Mouse (Mus musculus) kidney, adult 2 months (tissue): Measurements from ENCODE around the gene Angpt4.

ENCODE experiments used
- CTCF ChIP-seq: fragments of 200-500 bp; conservative IDR thresholded peaks from 2 replicates; pipeline ENCODE4 v1.5.1; 2011; ENCODE audit warnings: low read depth, mild to moderate bottlenecking, control low read depth, low read length, moderate library complexity, mixed read lengths; ENCODE audit not compliant: insufficient read depth, insufficient read length
- POLR2A ChIP-seq: fragments of 200-500 bp; IDR thresholded peaks from one replicate; pipeline ENCODE4 v1.6.1; 2011; ENCODE audit warnings: low read depth, low read length, control low read depth

DNA sequence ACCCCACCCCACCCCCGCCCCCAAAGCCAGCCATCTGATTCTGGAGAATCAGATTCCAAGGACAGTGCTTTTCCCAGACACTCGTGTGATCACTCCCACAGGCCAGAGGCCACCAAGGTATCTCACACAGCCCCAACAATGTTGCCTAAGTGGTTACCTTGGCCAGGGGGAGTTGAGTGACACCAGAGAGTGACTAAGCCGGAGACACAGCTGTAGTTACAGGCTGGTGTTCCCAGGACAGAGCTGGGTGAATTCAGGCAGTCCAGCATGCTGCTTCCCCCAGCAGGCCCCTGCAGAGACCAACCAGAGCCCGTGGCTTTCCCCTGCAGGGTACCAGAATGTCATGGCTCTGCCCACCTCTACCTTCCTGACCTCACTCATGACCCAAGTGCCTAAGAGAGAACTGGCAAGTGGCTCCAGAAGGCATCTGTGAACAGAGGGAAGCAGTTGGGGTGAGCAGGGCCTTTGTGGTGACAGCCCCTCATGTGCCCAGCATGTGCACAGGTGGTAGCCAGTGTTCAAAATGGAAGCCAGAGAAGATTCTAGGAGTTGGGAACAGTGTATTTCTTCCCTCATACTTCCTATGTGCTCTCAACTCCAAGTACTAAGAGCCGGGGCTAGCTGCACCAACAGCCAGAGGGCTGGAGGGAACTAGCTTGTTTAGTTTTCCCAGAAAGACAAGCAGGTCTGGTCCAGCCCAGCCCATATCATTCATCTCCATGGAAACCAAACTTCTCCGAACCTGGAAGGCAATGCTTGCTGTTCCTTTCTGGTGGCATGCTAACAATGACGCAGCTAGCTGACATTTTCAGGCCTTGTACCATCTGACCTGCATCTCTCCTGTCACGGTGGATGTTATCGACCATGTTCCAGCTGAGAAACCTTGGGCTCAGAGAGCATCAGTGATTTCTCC, 50.5 kb downstream of the Angpt4 start:
- TF ChIP-seq CTCF (no peak), POLR2A (no peak)
